Mouse (Mus musculus): ENCODE measurements at regions not wholly inside any gene's neighbourhood (a gene's known extent, or its start where the extent isn't known, plus 50 kb on each side); places are given as distances from the start of the nearest gene placed in this dataset.
"Not testable (repeated sequence)": the region's sequence is repeated elsewhere in the genome, so short reads cannot be mapped to it uniquely, and the experiment has no call there.

DNA sequence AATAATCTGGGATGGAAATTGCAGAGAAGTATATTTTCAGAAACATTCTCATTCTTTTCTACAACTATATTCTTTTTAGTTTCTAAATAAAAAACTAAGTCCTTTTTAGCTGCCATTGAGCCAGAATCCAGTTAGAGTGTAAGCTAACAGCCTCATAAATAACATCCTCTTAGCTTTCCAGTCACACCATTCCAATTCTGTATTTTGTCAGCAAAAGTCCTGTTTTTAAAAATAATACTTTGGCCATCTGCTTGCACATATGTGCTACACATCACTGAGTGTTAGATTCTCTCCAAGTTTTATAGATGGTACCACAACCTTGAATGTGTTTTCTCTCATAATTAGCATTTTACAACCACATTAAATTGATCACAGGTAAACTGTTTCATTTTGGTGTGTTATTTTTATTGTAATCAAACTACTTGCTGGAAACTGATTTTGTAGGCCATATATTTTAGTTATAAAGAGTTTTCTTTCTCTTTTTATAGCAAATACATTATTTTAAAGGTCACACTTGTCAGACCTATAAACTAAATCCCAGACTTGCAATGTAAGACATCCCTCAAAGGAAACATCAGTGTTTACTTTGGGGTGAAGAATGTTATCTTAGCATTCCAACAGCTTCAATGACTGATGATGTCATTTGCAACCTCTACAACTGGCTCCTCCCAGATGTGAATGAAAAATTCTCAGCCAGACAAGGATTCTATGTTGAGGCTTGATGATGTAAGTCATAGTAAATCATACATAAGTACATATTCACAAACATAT, 1878.9 kb upstream of the Flrt2 start:
- DNase-seq: no peak

DNA sequence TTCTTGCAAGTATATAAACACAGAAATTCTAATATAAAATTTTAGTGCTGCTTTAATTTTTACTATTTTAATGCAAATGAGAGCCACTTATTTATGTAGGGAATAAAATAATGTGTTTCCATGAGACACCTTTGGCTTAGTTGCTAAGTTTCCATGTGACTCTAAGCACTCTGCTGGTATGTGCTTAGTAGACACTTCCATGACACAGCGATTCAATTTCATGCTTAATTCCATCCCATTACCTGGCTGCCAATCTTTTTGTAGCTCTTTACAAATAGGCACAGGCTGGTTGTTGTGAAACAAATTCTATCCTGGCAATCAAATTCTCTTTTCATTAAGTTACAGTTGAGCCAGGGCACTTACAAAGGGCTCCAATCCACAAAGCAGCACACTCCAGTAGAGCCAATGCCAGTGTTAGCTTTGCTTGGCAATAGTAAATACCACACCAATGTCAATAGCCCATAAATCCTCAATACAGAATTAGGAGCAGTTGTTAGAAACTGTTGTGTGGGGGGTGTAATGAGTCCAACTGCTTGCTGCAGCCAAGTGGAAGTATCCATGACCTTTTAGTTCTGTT, 1841.0 kb upstream of the Flrt2 start:
- no peak for DNase-seq

DNA sequence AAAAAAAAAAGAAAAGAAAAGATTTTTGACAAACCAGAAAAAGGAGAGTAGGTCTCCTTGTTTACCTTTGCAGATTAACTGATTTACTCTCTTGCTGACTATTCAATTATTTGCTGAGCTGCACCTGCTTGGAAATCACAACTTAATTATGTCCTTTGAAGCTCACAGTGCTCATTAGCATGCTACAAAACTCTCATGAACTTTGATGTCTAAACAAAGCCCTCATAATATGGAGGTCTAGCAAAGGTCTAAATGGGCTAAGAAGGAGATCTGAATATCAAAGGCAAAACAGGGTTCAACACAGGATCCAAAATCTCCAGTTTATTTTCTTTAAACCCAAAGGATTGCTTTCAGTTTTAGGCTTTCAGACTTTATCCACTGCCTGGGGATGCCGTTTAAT, 1840.4 kb upstream of the Flrt2 start:
- no peak for DNase-seq

DNA sequence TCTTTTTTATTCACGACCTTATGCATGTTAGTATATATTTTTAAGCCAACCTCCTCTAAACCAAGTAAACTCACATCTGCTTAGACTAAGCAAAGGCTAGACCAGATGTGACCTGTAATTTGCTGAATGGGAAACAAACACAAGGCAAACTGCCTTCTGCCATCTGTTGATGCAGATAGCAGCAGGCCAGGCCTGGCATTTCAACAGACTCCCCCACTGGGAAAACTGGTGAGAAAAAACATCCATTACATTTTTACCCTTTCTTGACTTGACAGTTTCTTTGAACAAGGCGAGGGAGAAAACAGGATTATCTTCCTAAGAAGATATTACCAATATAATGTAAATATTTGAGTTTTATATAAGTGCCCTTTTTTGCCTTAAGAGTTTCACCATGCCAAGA, 1806.1 kb upstream of the Flrt2 start:
- no peak for DNase-seq

DNA sequence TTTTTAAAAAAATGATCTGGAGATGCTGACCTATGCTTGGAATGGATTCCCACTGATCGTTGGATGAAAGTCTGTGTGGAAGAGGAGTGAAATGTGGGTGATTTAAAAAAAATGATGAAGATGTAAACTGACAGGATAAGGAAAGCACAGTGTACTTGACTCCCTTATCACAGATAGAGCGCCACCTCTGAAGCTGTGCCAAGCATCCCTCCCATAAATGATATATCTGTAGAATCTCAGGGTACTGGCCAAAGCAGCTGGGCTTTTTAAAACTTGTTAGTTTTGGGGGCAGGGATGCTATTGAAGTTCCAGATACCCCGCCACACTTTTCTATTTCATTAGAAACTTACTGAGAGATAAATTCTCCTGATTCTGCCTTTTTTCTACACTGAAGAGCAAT, 1801.9 kb upstream of the Flrt2 start:
- no peak for DNase-seq

DNA sequence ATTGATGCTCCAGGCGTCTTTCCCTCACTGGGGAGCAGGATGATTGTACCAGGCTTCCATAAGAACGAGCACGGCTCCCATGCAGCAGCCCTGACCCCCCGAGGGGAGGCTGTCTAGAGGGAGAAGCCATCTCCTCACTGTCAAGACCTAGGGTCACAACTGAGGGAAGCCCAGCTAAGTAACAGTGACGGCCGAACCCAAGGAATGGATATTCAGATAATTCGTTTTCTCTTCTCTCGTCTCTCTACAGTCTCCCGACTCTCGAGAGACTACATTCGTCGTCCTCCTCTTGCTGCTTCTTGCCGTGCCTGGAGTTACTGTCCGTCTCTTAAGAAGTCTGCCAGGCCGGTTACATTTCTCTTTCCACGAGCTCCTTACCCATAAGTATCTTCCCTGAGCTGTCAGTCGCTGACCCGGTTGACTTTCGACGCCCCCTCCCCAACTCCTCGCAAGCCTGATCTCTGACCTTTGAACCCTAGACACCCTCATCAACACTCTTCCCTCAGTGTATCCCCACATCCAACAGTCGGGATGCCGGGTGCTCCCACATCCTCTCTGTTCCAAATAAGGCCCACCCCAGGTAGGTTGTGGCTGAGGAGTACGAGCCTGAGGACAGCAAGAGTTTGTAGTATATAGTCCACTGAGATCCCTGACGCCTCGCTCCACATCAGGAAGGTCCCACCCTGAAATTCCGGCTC, 1763.3 kb upstream of the Flrt2 start:
- not testable (repeated sequence) for DNase-seq

DNA sequence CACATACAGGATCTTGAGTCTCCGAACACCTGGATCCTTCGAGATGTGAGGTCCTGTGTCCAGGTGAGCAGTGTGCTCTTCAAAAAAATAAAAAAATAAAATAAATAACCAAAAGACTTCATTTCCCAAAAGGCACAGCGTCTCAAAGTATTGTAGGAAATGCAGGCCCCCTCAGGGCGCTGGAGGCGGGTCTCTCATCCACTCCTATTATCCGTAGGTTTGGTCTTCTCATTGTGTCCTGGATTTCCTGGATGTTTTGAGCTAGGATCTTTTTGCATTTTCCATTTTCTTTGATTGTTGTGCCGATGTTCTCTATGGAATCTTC, 1762.8 kb upstream of the Flrt2 start:
- DNase-seq: not testable (repeated sequence)

DNA sequence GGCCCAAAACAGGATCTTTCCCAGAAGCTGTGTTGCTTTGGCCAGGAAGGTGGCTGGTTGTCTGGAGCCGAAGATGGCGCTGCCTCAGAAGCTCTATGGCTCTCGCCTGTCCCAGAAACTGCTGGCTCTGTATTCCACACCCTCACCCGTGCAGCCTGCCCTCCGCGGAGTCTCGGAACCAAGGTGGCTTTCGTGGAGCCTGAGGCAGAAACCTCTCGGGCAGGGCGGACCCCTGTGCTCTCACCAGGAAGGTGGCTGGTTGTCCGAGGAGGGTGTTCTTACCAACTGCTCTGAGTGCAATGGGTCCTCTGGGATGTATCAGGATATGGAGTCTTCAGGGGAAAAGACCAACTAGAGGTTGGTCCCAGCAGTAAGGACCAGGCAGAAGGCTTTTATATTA, 1761.8 kb upstream of the Flrt2 start:
- DNase-seq: not testable (repeated sequence)

DNA sequence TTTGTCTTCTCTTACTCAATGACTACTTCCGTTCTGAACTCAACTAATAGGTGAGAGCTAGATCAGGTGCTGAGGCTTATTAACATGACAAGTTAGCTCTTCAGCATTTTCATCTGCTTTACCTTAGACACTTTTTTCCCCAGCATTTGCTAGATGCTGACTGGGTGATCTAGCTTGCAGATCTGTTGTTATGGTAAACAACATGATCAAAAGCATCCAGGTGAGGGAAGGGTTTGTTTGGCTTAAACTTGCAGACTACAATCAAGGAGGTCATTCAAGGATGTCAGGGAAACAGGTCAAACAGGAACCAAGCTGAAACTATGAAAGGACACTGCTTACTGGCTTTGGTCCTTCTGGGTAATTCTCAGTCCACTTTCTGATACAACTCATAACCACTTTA, 1731.2 kb upstream of the Flrt2 start:
- no peak for DNase-seq

DNA sequence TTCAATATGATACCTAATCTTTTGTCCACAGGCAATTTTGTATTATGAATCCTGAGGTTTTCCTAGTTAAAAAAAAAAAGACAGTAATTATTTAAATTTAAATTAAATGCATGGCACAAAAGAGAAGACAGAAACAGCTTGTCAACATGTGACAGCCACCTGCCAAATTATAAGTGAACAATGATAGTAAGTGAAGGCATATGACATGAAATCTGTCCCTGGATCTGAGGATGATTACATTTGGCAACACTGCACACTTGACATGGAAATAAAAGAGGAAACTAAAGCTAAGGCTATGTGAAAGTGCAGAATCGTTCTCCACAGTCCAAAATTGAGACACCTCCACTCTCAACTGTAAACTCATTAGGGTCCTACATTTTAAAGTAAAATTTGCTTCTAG, 1710.7 kb upstream of the Flrt2 start:
- no peak for DNase-seq

DNA sequence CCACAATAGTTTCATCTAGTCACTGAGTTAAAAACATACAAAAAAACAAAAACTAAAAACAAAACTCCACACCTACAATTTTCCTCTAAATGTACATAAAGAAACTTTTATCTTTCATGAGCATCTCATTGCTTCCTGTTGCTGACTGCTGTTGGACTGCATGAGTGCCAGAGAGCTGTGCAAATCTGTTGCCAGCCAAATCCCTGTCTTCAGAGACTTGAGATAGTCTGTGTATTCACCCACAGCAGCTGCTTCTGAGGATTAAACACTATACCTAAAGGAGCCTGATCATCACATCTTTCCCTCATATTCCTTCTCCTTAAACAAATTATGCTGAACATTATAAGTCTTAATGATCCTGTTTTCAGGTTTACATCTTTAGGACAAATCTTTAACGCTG, 1700.5 kb upstream of the Flrt2 start:
- no peak for DNase-seq

DNA sequence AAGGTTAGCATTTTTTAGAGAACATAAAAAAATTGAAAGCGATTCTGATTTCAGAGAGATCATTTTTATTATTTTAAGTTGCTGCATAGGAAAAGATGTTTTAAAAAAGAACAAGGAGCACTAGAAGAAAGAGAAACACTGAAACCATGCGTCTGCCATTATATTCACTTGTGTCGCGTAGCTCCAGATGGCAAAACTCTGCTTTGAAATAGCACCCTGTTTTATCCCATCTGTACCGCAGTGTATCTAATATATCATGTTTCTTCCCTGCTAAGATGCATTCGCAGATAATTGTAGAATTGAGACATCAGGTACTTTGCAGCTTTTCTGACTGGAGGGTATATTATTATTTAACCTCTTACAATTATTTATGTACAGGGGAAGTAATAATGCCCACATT, 1698.2 kb upstream of the Flrt2 start:
- no peak for DNase-seq

DNA sequence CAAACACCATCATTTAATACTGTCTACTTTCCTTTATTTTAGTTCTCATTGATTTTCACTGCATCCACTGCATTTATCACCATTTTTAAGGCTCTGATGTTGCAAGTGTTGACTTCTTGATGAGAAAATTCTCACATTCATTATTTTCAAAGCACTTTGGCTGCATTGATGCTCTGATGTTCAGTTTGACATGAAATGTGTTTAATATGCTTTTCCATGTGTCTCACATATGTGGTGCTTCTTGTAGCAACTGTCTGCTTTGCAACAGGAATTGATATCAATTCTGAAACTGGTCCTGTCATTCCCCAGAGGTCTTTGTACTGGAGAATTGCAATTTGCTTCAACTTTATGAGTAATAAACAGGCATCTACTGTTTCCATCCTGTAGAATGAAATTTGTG, 1676.1 kb upstream of the Flrt2 start:
- no peak for DNase-seq

DNA sequence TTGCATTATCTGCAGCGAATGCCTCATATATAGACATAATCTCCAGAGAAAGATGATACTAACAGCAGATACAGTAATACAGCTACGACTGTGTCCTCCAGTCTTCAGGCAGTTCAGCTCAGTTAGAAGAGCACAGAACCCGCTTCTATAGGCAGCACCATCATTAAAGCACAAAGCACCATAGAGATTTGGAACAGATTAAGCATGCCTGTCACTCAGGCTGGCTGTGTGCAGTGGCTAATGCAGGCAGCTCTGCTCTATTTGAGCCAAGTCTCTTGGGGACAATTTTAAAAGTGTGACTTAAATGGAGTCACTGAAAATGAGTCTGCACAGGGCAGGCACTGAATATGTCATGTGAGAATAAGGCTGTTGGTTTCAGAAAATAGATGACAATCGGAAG, 1660.7 kb upstream of the Flrt2 start:
- DNase-seq: no peak

DNA sequence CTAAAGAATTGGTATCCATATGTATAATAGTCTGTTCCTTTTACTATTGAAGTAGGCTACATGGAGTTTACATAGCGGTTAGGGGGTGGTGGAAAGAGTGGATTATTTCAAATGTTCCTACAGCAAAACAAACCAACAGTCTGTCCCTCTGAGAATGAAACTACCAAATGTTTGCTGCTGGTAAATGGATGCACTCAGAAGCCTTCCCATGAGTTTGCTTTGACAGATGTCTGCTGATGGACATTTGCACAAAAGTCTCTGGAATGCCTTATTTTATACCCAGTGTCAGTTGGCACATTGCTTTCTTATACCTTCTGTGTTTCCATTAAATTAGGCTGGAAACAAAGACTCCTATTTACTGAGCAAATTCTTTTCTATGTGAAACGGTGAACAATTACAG, 1644.1 kb upstream of the Flrt2 start:
- no peak for DNase-seq

DNA sequence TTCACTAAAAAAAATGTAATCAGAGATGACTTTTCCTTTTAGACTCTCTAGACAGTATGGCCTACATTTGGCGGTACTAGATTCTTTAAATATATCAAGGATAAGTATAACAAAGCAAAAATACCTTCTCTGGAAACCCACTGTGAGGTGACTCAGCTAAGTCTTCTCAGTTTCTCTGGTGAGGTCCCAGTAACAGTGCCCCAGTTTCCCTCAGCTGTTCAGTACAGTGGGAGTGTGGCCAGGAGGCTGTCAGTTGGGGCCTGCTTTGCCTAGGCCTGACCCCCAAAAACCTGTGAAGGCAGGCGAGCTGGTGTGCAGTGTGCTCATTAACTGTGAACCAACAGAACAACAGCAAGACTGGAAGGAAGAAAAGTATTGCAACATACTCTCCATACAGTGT, 1634.3 kb upstream of the Flrt2 start:
- no peak for DNase-seq

DNA sequence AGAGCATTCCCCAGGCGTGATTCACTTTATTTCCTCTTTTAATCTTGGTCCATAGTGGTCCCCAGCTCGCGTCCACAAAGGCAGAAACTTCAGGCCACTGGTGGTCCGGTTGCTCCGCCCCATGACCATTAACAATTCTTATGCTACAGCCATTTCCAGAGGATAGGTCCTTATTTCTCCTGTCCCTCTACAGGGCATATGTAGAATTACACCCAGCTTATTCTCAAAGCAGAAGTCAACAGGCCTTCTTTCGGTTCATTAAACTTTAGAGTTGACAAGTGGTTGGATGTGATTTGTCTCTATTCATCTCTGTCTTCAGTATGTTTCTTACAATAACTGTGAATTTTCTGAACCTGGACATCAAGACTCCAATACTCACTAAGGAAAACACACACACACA, 1632.4 kb upstream of the Flrt2 start:
- DNase-seq: no peak

DNA sequence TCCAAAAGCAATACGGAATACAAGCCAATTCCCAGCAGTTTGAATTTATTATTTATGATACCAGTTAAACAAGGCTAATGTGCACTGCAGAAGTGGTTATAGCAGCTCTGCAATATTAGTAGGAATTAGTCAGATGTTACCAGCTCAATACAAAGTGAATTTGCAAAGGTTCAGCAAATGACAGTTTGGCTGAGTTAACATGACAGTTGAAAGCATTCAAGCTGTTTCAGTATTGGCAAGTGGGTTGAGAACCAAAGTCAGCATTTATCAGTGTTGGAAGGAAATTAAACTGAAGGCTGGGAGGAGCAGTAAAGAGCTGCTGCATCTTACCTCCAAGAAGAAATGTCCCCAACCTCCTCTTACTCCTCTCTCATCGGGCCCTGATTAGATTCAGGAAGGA, 1631.7 kb upstream of the Flrt2 start:
- DNase-seq: no peak

DNA sequence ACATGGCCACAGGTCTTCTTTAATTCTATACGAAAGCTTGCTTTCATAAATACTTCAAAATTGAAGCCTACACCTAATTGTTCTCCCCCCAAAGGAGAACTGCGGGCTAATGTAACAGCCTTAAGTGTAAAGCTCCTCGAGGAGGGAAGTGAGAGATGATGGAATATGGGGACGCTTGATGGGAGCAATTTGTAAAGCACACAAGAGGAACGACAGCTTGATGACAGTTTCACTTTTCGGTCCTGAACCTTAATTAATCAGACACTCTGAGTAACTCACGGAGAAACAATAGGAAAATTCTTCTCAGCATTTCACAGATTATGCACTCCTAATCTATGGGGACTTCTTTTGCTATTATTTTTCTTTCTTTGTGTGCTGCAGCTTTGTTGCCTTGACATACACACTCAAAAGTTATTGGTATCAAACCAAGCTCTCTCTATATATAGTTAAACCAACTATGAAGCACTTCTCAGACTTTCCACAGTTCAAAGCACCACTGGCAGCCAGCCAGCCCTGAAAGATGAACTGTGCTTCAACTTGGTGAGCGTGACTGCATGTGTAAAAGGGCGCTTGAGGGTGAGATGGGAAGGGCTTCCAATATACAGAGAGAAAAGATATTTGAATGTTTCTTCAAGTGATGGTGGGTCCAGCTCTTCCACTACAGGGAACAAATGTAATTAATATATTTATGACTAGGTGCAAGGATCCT, 1625.4 kb upstream of the Flrt2 start:
- DNase-seq: peak; percentile 28

DNA sequence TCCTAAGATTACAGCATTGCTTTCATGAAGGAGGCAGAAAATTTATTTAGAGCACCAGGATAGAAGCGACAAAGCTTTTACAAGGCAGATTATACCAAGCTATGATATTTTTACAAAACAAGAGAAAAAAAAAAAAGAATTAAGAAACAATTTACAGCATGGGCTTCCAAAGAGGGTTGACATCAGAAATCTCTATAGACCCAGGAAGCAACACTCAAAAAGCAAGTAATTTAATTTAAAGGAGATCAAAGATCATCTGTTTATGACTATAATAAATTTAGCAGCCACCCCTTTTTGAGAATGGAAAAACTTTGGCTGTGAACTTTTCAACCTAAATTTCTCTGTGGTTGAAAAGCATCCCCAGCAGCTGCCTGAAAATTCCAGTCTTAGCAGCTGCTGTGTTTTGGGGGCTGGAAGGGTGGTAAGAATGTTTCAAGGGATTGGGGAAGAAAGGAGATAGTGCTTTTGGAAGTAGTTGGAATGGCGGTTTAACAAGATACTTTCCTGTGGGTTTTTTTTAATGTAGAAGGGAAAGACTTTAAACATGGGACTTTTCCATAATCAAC, 1621.0 kb upstream of the Flrt2 start:
- no peak for DNase-seq

DNA sequence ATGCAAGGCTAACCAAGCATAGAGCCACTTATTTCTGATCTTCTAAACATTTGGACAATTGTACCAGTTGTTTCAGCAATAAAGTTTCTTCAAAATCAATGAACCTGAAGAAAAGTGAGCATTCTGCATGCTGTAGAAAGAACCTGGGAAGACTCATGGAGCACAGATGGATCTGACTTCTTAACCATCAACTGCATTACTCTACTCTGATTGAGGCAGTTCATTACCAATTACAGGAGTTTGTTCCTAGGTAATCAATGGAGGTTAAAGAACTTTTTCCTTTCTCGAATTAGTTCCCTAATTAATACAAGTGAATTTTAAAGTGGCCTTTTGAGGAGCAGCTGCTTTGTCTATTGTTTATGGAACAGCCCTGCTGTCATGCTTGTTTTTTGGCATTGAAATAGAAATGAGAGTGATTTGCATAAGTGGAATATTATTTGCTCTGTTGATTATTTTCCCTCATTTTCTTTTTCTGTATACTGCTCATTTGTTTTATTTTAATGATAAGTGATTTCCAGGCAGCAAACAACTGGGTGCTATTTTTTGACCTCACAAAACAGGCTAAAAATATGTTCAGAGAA, 1586.4 kb upstream of the Flrt2 start:
- DNase-seq: no peak

DNA sequence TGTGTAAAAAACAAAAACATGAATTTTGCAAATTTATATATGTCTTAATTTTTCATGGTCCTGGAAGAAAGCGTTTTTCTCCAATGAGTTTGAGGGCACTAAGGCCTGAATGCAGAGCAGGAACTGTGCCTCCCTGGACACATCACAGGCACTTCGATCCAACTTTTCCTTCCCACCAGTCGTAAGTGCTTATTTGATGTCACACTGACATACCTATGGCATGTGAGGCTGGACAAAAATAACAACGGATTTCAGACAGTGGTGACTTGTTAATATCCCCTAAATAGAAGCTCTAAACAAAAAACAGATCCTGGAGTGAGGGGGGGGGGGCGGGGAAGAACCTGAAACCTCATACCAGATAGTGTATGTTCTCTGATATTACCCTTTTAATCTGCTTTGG, 1541.9 kb upstream of the Flrt2 start:
- no peak for DNase-seq
